Mouse (Mus musculus) left cerebral cortex, postnatal 14 days (tissue): ENCODE measurements around the gene Map3k5. TPM values are rescaled to one million over a fixed set of nuclear protein-coding genes. Genes with fewer than 3 reads are reported as not detected.
A peak's percentile ranks its signal among the peaks of the same experiment; 100 is the strongest.

Experiments
- DNase-seq, 2 experiments: peaks; one replicate each; pipeline ENCODE4 v3.0.0; 2021 to 2022; ENCODE audit warnings: low spot score in 2 of 2, mixed read lengths in 1 of 2
- intact Hi-C: fragments of 180-260 bp; cut with DNase I; formaldehyde crosslinking; loops from one replicate; pipeline ENCODE4 v1.15.1; 2025
- total RNA-seq, 2 experiments: library from RNA; stranded (reverse); gene quantifications; 2 replicates each; pipeline ENCODE4 v1.2.3; 2021

Gene Map3k5
- total RNA-seq, 2 experiments from 2014 or later = 39.9 to 47.5 TPM

GRCm38 (mm10) chr10:20024891-20025290 lies 90.6 kb downstream of the Map3k5 start:
- DNase-seq = no peak
- intact Hi-C loops = no loop called here

DNA sequence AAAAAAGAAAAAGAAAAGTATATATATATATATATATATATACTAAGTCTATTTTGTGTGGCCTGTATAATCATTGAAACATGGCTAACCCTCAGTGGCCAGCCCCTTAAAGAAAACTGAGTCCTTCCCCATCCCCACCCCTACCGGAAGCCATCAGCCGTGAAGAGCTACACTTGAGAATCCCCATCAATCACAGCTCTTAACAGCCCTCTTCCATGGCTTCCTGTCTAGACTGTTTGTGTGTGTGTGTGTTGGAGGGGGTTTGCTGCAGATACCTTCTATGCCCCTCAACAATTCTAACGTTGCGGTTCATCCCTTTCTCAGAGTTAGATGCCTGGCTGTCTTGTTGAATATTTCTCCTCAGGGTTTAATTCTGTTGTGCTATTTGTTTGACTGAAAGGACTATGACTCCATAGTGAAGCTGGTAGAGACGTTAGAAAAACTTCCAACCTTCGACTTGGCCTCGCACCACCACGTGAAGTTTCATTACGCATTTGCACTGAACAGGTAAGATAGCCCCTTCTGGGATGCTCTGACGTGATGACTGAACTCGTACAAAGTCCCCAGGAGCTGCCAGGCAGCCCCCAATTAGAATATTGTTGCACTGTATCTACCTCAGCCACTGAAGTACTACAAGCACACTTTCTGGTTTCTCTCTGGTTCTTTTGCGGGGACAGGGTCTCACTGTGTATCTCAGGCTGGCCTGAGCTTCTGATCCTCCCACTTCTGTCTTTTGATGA lies 91.7 kb downstream of the Map3k5 start:
- DNase-seq = no peak
- intact Hi-C loops = no loop called here

- intact Hi-C loops = no loop called here
- no peak for DNase-seq
Observed at GRCm38 (mm10) chr10:20030703-20031102, 96.4 kb downstream of the Map3k5 start.

DNA sequence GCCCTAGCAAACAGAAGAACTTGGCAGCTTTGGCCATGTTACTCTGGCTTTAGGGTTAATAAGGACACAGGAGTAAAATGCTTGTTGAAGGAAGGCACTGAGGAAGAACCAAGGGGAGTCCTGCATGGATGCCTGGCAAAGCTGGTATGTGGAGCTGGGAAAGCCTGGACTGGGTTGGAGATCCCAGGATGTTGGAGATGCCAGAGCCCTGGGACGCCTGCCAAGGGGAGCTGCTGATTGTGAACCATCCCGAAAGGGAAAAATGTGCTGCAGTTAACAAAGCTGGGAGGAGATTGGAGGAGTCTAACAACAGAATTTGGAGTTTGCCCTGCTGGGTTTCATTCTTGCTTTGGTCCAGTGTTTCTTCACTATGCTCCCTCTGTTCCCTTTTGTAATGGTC lies 97.7 kb downstream of the Map3k5 start:
- peak; percentile 47 to 52 for DNase-seq
- intact Hi-C loops = no loop called here

- no peak for DNase-seq
- intact Hi-C loops = no loop called here
Observed at GRCm38 (mm10) chr10:20036375-20036774, 102.1 kb downstream of the Map3k5 start.

DNA sequence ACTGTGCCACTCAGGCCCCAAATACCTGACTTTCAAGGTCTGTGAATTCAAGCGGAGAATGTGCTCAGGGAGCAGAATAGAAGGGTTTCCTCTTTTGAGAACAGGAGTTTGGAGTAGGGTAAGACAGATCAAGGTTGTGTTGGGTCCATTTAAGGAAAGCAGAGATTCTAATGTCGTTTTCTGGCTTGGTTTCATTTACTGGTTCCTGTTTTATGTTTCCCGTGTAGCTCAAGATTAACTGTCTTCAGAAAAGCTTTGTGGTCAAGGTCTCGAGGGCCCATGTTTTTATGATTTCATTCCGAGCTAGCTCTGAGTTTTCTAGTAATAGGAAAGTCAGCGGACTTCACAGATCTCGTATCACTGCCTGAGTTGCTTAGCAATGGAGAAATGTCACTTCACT lies 102.6 kb downstream of the Map3k5 start:
- intact Hi-C loops = no loop called here
- DNase-seq = no peak

GRCm38 (mm10) chr10:20039531-20039930 lies 105.3 kb downstream of the Map3k5 start:
- intact Hi-C loops = no loop called here
- no peak for DNase-seq

DNA sequence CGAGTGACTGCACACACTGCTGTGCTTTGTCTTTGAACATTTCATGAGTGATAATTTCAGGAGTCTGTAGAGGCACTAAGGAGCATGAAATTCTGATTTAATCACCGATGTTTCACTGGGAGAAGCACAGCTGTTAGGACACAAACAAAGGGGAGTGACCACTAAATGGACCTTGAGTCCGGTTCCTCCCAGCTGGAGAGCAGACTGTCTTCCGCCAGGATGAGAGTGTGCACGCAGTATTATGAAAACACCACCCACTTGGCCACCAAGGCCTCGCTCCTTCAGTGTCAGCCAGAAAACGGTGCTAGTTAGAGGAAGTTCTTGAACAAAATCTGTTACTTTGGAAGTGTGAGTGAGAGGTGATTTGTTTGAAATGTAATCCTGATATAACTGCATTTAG lies 105.8 kb downstream of the Map3k5 start:
- DNase-seq = no peak
- intact Hi-C loops = no loop called here

GRCm38 (mm10) chr10:20040677-20041076 lies 106.4 kb downstream of the Map3k5 start:
- intact Hi-C loops = no loop called here
- DNase-seq = no peak

GRCm38 (mm10) chr10:20042081-20042480 lies 107.8 kb downstream of the Map3k5 start:
- intact Hi-C loops = no loop called here
- DNase-seq = no peak

- no peak for DNase-seq
- intact Hi-C loops = no loop called here
Observed at GRCm38 (mm10) chr10:20044051-20044450, 109.8 kb downstream of the Map3k5 start.

DNA sequence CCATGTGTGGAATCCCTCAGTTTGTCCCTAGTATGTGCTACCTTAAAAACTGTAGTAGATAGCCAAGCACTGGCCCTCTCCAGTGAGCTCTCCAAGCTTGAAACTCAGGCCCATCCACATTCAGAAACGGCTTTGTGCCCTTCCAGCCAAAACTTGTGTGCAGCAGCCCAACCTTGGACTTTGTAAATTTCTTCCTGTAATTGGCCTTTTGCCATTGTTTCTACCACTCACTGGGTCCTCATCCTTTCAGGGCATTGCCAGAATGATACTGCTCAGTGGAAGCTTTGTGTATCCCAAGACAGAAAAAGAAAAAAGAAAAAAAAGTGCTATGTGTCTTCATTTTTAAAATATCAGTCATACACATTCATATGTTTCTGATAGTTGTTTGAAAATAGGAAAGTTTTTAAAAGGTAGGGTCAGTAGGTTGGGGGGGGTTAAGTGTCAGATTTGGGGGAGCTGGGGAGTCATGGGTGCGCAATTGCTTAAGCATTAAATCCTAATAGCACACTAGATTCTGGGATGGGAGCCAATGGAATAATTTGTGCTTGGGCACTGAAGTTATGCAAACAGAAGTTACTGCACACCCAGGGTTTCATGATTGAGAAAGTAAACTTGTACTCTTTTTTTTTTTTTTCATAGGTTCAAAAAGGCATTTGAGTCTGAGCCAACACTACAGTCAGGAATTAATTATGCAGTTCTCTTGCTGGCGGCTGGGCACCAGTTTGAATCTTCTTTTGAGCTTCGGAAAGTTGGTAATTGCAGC lies 111.6 kb downstream of the Map3k5 start:
- intact Hi-C loops = no loop called here

GRCm38 (mm10) chr10:20056859-20057644 lies 122.8 kb downstream of the Map3k5 start:
- intact Hi-C loops = no loop called here
- DNase-seq = peak in 1 of 2 experiments; percentile 48

More for the DNA sequence above, 111.6 kb downstream of the Map3k5 start:
- no peak for DNase-seq

GRCm38 (mm10) chr10:20058031-20058430 lies 123.8 kb downstream of the Map3k5 start:
- intact Hi-C loops = no loop called here
- no peak for DNase-seq

DNA sequence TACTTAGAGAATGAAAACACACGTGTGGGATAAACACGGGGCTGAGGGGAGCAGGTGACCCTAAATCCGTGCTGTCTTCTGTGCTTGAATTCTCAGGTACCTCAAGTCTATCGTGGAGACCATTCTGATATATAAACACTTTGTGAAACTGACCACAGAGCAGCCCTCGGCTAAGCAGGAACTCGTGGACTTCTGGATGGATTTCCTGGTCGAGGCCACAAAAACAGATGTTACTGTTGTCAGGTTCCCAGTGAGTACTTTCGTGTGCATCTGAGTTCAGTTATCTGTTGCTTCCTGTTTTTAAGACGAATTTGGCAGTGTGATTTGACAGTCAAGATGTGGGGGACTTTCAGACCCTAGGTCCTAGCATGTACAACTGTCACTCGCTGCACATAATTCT lies 124.6 kb downstream of the Map3k5 start:
- intact Hi-C loops = no loop called here
- no peak for DNase-seq

GRCm38 (mm10) chr10:20060320-20060970 lies 126.2 kb downstream of the Map3k5 start:
- intact Hi-C loops = no loop called here
- peak; percentile 64 to 71 for DNase-seq

DNA sequence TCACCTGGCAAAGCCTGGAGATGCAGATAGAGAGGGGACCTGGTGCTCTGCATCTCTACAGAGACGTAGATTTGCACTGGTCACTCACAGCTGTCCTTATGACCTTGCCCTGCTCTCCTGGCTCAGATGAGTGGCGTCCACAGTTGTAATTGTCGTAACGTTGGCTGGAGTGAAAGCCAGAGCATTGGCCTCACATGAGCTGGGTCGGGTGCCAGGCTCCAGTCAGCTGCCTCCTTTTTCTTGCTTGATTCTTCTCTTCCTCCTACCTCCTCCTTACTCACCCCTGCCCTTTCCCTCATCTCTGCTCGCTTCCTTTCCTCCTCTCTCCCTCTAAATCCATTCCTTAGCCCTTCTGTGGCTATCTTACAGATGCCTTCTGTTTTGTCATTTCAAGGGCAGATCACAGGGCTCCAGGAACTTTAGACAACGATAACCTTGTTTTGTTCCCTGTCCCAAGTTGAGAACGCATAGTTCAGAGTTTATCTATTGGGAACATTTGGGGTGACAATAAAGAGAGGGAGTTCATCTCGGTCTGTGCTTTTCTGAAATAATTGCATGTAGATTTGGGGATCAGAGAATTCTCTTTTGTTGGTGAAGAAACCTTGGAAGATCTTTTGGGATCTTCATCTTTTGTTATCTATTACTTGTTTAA lies 130.4 kb downstream of the Map3k5 start:
- intact Hi-C loops = no loop called here
- DNase-seq = no peak

- intact Hi-C loops = no loop called here
- DNase-seq = no peak
Observed at GRCm38 (mm10) chr10:20066069-20066665, 131.9 kb downstream of the Map3k5 start.
